Mouse (Mus musculus) forebrain, embryonic 14.5 days (tissue): ENCODE results near the gene Cbx5. TPM values are rescaled to one million over a fixed set of nuclear protein-coding genes. Genes with fewer than 3 reads are reported as not detected.

ENCODE experiments used
- ATAC-seq: fragments of 200-750 bp; cut with Nextera tagmentation; 2 replicates; pipeline ENCODE4 v1.8.0; 2017; ENCODE audit warnings: mild to moderate bottlenecking, moderate library complexity
- DNase-seq: peaks from one replicate; pipeline ENCODE4 v3.0.0-alpha.2; 2015; ENCODE audit warnings: low spot score
- H3K27ac ChIP-seq: fragments of 300-500 bp; sonication (generic); 2 replicates; pipeline ENCODE4 v1.5.1; 2014; ENCODE audit warnings: low read depth, mild to moderate bottlenecking, control low read depth, low read length, moderate library complexity
- H3K27me3 ChIP-seq: fragments of 300-500 bp; sonication (generic); replicated peaks from 2 replicates; pipeline ENCODE4 v1.6.1; 2014; ENCODE audit warnings: low read length, control low read depth, mixed read lengths; ENCODE audit not compliant: control insufficient read depth, insufficient read depth
- H3K36me3 ChIP-seq: fragments of 300-500 bp; sonication (generic); 2 replicates; pipeline ENCODE4 v1.6.1; 2014; ENCODE audit warnings: low read length, control low read depth; ENCODE audit not compliant: control insufficient read depth, insufficient read depth
- H3K4me1 ChIP-seq: fragments of 300-500 bp; sonication (generic); 2 replicates; pipeline ENCODE4 v1.6.1; 2014; ENCODE audit warnings: antibody characterized with exemption, low read length, control low read depth; ENCODE audit not compliant: control insufficient read depth, insufficient read depth
- H3K4me2 ChIP-seq: fragments of 300-500 bp; sonication (generic); 2 replicates; pipeline ENCODE4 v1.6.1; 2014; ENCODE audit warnings: mild to moderate bottlenecking, control low read depth, low read length
- H3K4me3 ChIP-seq: fragments of 300-500 bp; sonication (generic); 2 replicates; pipeline ENCODE4 v1.5.1; 2014; ENCODE audit warnings: low read depth, low read length, control low read depth
- H3K9ac ChIP-seq: fragments of 300-500 bp; sonication (generic); 2 replicates; pipeline ENCODE4 v1.6.1; 2014; ENCODE audit warnings: mild to moderate bottlenecking, low read length, control low read depth, moderate library complexity
- H3K9me3 ChIP-seq: fragments of 300-500 bp; sonication (generic); replicated peaks from 2 replicates; pipeline ENCODE4 v1.6.1; 2016; ENCODE audit warnings: low read length, control low read depth, mixed read lengths; ENCODE audit not compliant: control insufficient read depth
- WGBS: fragments of 180-500 bp; shearing (Covaris S2); extraction: QIAGEN DNeasy Blood & Tissue Kit; methylation state at CpG from one replicate; pipeline ENCODE4 v1.1.7; 2014; 5-methylcytosine and 5-hydroxymethylcytosine counted together
- polyA plus RNA-seq: library from polyadenylated mRNA; unstranded; fragments of >200 nt; fragmentation: Nextera tagmentation; extraction: Ambion mirVana; gene quantifications from 2 replicates; pipeline ENCODE4 v1.2.1, GENCODE M21; 2014

The Cbx5 gene
- polyA plus RNA-seq, 1 experiment from 2014 or later, result 154 TPM

- H3K4me3 ChIP-seq, result no peak overlapping the region
- DNase-seq (peak; percentile 66), ATAC-seq (no peak)
- peaks cover 12% of the 10 kb centered on the region for H3K27me3 ChIP-seq
- 50% methylated on average over 19 of the region's 19 CpGs for WGBS
- peaks cover 14% of the 10 kb centered on the region for H3K36me3 ChIP-seq
- H3K27ac ChIP-seq, result no peak overlapping the region
- H3K4me1 ChIP-seq, result peaks cover 5% of the 10 kb centered on the region
- H3K9ac ChIP-seq, result no peak overlapping the region
- no peaks in the 10 kb centered on the region for H3K9me3 ChIP-seq
- no peak overlapping the region for H3K4me2 ChIP-seq
These were observed 54.0 kb downstream of the Cbx5 start for GRCm38 (mm10) chr15:103185462-103186198.

DNA sequence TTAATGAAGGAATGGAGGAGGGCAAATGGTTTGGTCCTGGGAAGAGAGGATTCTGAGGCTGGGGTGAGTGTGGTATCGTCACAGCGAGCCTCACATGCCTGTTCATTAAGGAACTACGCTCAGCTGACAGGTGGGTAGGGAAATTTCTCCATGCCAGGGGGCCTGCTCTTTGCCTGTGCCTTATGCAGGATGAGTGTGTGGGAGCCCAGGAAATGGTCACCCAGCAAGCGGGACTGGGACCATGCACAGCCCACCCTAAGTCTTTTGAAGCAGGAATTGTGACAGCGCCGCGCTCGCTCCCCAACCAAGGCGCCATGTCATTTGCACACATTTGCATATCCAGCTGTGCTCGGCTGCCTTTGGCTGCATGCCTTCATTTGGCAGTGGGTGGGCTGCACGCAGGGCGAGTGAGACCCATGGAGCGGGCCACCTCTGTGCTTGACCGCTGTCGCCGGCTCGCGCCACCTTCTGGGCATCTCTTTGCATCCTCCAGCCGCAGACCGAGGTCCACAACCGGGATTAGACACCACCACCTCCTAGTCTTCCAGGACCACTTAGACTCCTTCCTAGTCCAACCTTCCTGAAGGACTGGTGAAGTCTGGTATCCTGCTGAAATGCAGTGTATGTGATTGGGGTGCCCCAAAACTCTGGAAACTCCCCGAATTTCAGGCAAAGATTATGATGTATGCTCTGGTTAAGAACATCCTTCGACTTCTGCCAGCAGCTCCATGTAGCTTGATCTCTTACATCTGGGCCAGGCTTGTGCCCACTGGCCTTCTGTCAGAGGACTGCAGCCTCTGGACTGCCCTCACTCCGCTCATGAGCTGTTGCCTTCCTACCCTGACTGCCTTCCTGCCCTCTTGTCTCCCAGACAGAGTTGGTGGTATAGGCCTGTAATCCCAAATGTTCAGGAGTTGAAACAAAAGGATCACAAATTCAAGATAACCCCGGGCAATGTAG, 55.7 kb downstream of the Cbx5 start:
- Histone ChIP-seq H3K36me3 (0 out of 2 replicates have a peak, but pooled peaks cover 2% of the 10 kb centered on the region), H3K4me2 (peak overlapping the region; percentile 42), H3K27me3 (peaks cover 27% of the 10 kb centered on the region), H3K9me3 (no peaks in the 10 kb centered on the region), H3K9ac (peak overlapping the region; percentile 32; the same call in 1 of the 2 replicates), H3K4me3 (no peak overlapping the region), H3K4me1 (peaks cover 5% of the 10 kb centered on the region), H3K27ac (no peak overlapping the region)
- DNase-seq (no peak), ATAC-seq (peak; percentile 48)
- 12% methylated on average over 25 of the region's 25 CpGs for WGBS

GRCm38 (mm10) chr15:103183135-103183534, 56.5 kb downstream of the Cbx5 start:
- ATAC-seq, result 0 out of 2 replicates have a peak, but pooled peaks have one; percentile 17
- DNase-seq, result peak; percentile 71
- 1% methylated on average over 21 of the region's 21 CpGs for WGBS
- Histone ChIP-seq H3K9ac (no peak overlapping the region), H3K27ac (no peak overlapping the region), H3K9me3 (no peaks in the 10 kb centered on the region), H3K4me2 (peak overlapping the region; percentile 42), H3K36me3 (no peaks in the 10 kb centered on the region), H3K4me1 (peaks cover 5% of the 10 kb centered on the region), H3K27me3 (peaks cover 35% of the 10 kb centered on the region), H3K4me3 (no peak overlapping the region)

DNA sequence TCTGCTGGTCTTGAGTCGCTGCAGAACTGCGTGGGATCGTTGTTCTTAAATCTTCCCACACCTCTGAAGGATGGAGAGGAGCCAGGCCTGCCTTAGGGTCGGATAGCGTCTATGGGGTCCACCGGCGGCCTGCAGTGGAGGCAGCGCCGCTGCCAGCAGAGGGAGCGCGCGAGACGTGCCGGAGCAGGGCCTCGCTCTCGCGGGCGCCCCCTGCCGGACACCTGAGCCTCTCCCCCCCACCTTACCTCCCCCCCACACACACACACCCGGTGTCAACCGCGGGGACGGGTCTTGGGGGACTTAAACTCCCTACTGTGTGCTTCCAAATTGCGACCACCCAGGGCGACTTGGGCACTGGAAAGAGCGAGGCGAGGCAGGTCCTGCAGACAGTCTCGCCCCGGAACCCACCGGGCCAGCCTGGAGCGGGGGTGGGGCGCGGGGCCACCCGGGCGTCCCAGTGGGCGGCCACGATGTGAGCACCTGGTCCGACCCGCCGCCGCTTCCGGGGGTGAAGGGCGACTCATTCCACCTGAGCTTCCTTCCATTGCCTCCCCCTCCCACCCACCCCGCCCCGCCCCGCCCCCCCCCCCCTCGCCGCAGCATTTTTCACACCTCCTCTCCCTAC, 57.3 kb downstream of the Cbx5 start:
- Histone ChIP-seq H3K4me2 (peak overlapping the region; percentile 36), H3K4me1 (peaks cover 5% of the 10 kb centered on the region), H3K27ac (no peak overlapping the region), H3K27me3 (peaks cover 42% of the 10 kb centered on the region), H3K9me3 (no peaks in the 10 kb centered on the region), H3K4me3 (0 out of 2 replicates have a peak overlapping the region, but pooled peaks have one; percentile 10), H3K36me3 (no peaks in the 10 kb centered on the region), H3K9ac (no peak overlapping the region)
- DNase-seq (peak; percentile 72), ATAC-seq (peak; percentile 38)
- WGBS, result under 1% methylated on average over 31 of the region's 48 CpGs

GRCm38 (mm10) chr15:103180406-103180805, 59.2 kb downstream of the Cbx5 start:
- Histone ChIP-seq H3K9ac (no peak overlapping the region), H3K9me3 (no peaks in the 10 kb centered on the region), H3K4me3 (no peak overlapping the region), H3K4me2 (no peak overlapping the region), H3K27me3 (peaks cover 61% of the 10 kb centered on the region), H3K36me3 (no peaks in the 10 kb centered on the region), H3K27ac (no peak overlapping the region), H3K4me1 (peaks cover 5% of the 10 kb centered on the region)
- ATAC-seq (no peak), DNase-seq (no peak)

- ATAC-seq, result no peak
- H3K9ac ChIP-seq, result no peak overlapping the region
- no peak overlapping the region for H3K4me2 ChIP-seq
- H3K4me1 ChIP-seq, result peaks cover 3% of the 10 kb centered on the region
- no peak overlapping the region for H3K27ac ChIP-seq
- H3K36me3 ChIP-seq, result no peaks in the 10 kb centered on the region
- H3K9me3 ChIP-seq, result no peaks in the 10 kb centered on the region
- H3K27me3 ChIP-seq, result peaks cover 70% of the 10 kb centered on the region
- 71% methylated on average over 1 of the region's 1 CpGs for WGBS
- DNase-seq, result no peak
- H3K4me3 ChIP-seq, result no peak overlapping the region
These were observed 60.8 kb downstream of the Cbx5 start for GRCm38 (mm10) chr15:103178767-103179166.

- 5% methylated on average over 12 of the region's 12 CpGs for WGBS
- Histone ChIP-seq H3K27ac (no peak overlapping the region), H3K36me3 (no peaks in the 10 kb centered on the region), H3K4me2 (no peak overlapping the region), H3K9me3 (no peaks in the 10 kb centered on the region), H3K4me3 (no peak overlapping the region), H3K27me3 (peaks cover 74% of the 10 kb centered on the region), H3K4me1 (no peaks in the 10 kb centered on the region), H3K9ac (no peak overlapping the region)
- no peak for DNase-seq
- no peak for ATAC-seq
These were observed 61.5 kb downstream of the Cbx5 start for GRCm38 (mm10) chr15:103178137-103178536.

DNA sequence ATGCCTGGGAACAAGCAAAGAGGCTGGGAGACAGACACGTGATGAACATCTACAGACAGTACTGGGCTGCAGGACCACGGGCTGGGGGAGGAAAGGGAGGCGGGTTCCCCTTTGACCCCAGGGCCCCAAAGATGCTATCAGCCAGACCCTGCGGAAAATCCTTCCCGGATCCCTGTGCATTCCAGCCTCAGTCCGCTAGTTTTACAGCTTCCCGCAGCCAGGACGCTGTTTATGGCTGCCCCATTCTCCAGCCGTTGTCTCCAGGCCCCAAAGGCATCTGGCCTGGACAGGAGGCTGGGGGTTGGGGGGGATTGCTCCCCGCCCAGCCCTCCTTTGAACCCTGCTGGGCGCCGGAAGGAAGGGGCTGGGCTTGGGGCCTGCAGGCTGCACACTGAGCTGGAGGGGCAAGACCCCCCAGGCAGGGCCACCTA, 62.0 kb downstream of the Cbx5 start:
- H3K4me1 ChIP-seq, result no peaks in the 10 kb centered on the region
- no peak overlapping the region for H3K4me2 ChIP-seq
- H3K4me3 ChIP-seq, result no peak overlapping the region
- no peak overlapping the region for H3K9ac ChIP-seq
- 6% methylated on average over 12 of the region's 12 CpGs for WGBS
- no peak for DNase-seq
- no peaks in the 10 kb centered on the region for H3K9me3 ChIP-seq
- no peak overlapping the region for H3K27ac ChIP-seq
- no peaks in the 10 kb centered on the region for H3K36me3 ChIP-seq
- no peak for ATAC-seq
- H3K27me3 ChIP-seq, result peaks cover 79% of the 10 kb centered on the region
